Mouse (Mus musculus) C2C12 (cell line): ENCODE measurements around the gene Zswim8. TPM values are rescaled to one million over a fixed set of nuclear protein-coding genes. Genes with fewer than 3 reads are reported as not detected.
"Not testable (repeated sequence)": the region's sequence is repeated elsewhere in the genome, so short reads cannot be mapped to it uniquely, and the experiment has no call there.

Source experiments
- H3K27me3 ChIP-seq: one replicate; pipeline ENCODE4 v1.6.1; 2011; ENCODE audit not compliant: control insufficient read depth, insufficient read depth, insufficient read length
- H3K36me3 ChIP-seq: one replicate; pipeline ENCODE4 v1.6.1; 2011; ENCODE audit not compliant: control insufficient read depth, insufficient read depth
- H3K4me3 ChIP-seq: one replicate; pipeline ENCODE4 v1.5.1; 2011; ENCODE audit warnings: mild to moderate bottlenecking, control low read depth; ENCODE audit not compliant: poor library complexity, insufficient read depth, severe bottlenecking
- H3K79me2 ChIP-seq: one replicate; pipeline ENCODE4 v1.6.1; 2011; ENCODE audit not compliant: control insufficient read depth, insufficient read depth
- H3K79me3 ChIP-seq: one replicate; pipeline ENCODE4 v1.6.1; 2011; ENCODE audit warnings: low read depth, control low read depth
- H3ac ChIP-seq: one replicate; pipeline ENCODE3; 2011; ENCODE audit warnings: low read depth; ENCODE audit not compliant: control insufficient read depth, insufficient read length
- CEBPB ChIP-seq: IDR thresholded peaks from one replicate; pipeline ENCODE4 v1.6.1; 2011; ENCODE audit warnings: low read depth, mild to moderate bottlenecking, control low read depth, moderate library complexity
- CTCF ChIP-seq: IDR thresholded peaks from one replicate; pipeline ENCODE4 v1.5.1; 2011; ENCODE audit not compliant: control insufficient read depth, insufficient read depth, insufficient read length
- FOSL1 ChIP-seq: IDR thresholded peaks from one replicate; pipeline ENCODE4 v1.8.0; 2011; ENCODE audit warnings: mild to moderate bottlenecking, low read length; ENCODE audit not compliant: poor library complexity, insufficient read depth, severe bottlenecking
- MAX ChIP-seq: IDR thresholded peaks from one replicate; pipeline ENCODE4 v1.6.1; 2011; ENCODE audit warnings: mild to moderate bottlenecking, control low read depth
- MYOD1 ChIP-seq: IDR thresholded peaks from one replicate; pipeline ENCODE4 v1.6.1; 2011; ENCODE audit warnings: low read depth; ENCODE audit not compliant: control insufficient read depth, insufficient read length
- MYOG ChIP-seq: IDR thresholded peaks from one replicate; pipeline ENCODE4 v1.6.1; 2011; ENCODE audit not compliant: control insufficient read depth, insufficient read length; ENCODE audit errors: extremely low read depth
- USF1 ChIP-seq: IDR thresholded peaks from one replicate; pipeline ENCODE4 v1.6.1; 2011; ENCODE audit warnings: low read depth, mild to moderate bottlenecking, control low read depth, moderate library complexity
- polyA plus RNA-seq: library from polyadenylated mRNA; unstranded; fragments of >200 nt; fragmentation: generic; extraction: Trizol; gene quantifications from one replicate; pipeline ENCODE4 v1.2.1, GENCODE M21; 2012; ENCODE audit warnings: missing spikeins

Zswim8 gene
- polyA plus RNA-seq, 1 experiment: 74.0 TPM

- peaks cover 58% of the 10 kb centered on the region for H3K79me3 ChIP-seq
- H3K4me3 ChIP-seq: peak overlapping the region; percentile 84
- H3ac ChIP-seq: peak overlapping the region; percentile 66
- TF ChIP-seq FOSL1 (no peak), MAX (no peak), CTCF (no peak), MYOD1 (no peak), CEBPB (no peak), MYOG (no peak), USF1 (no peak)
- peaks cover 28% of the 10 kb centered on the region for H3K36me3 ChIP-seq
- no peaks in the 10 kb centered on the region for H3K27me3 ChIP-seq
- peaks cover 77% of the 10 kb centered on the region for H3K79me2 ChIP-seq
Observed at GRCm38 (mm10) chr14:20702096-20702740, 5.1 kb upstream of the Zswim8 start.

- no peaks in the 10 kb centered on the region for H3K27me3 ChIP-seq
- H3K79me2 ChIP-seq: peaks cover 75% of the 10 kb centered on the region
- H3K79me3 ChIP-seq: peaks cover 58% of the 10 kb centered on the region
- H3ac ChIP-seq: peak within 1 kb of the TSS; percentile 84
- peaks cover 28% of the 10 kb centered on the region for H3K36me3 ChIP-seq
- peak within 1 kb of the TSS; percentile 84 for H3K4me3 ChIP-seq
- TF ChIP-seq MYOD1 (no peak), MAX (peak; percentile 37), USF1 (peak; percentile 42)
Observed at GRCm38 (mm10) chr14:20702741-20703381, 4.5 kb upstream of the Zswim8 start, which contains the start of gene Chchd1. Gene Chchd1, plus strand, starts transcription at chr14:20703006.

GRCm38 (mm10) chr14:20703461-20703860 is 3.9 kb upstream of the Zswim8 start:
- Histone ChIP-seq H3ac (peak overlapping the region; percentile 84), H3K79me3 (peaks cover 58% of the 10 kb centered on the region), H3K36me3 (peaks cover 28% of the 10 kb centered on the region), H3K4me3 (peak overlapping the region; percentile 84), H3K79me2 (peaks cover 75% of the 10 kb centered on the region)
- H3K27me3 ChIP-seq: not testable (repeated sequence)

- peaks cover 43% of the 10 kb centered on the region for H3K36me3 ChIP-seq
- TF ChIP-seq CTCF: no peak
- TF ChIP-seq USF1: peak; percentile 95
- H3K79me2 ChIP-seq: peaks cover 55% of the 10 kb centered on the region
Observed at GRCm38 (mm10) chr14:20708239-20708638, 887 bp downstream of the Zswim8 start.

GRCm38 (mm10) chr14:20713832-20714231 is 6.5 kb downstream of the Zswim8 start:
- Histone ChIP-seq H3K27me3 (no peaks in the 10 kb centered on the region), H3K36me3 (peaks cover 75% of the 10 kb centered on the region), H3K4me3 (no peak overlapping the region), H3ac (no peak overlapping the region), H3K79me3 (peaks cover 18% of the 10 kb centered on the region), H3K79me2 (peaks cover 24% of the 10 kb centered on the region)
- no peak for TF ChIP-seq CEBPB
- TF ChIP-seq MYOD1: no peak
- TF ChIP-seq CTCF: no peak
- no peak for TF ChIP-seq MAX
- no peak for TF ChIP-seq FOSL1
- TF ChIP-seq USF1: no peak
- no peak for TF ChIP-seq MYOG

More at GRCm38 (mm10) chr14:20708239-20708638, 887 bp downstream of the Zswim8 start:
- peak overlapping the region; percentile 89 for H3ac ChIP-seq
- peaks cover 38% of the 10 kb centered on the region for H3K79me3 ChIP-seq
- H3K4me3 ChIP-seq: peak overlapping the region; percentile 89
- H3K27me3 ChIP-seq: no peaks in the 10 kb centered on the region

GRCm38 (mm10) chr14:20718443-20718842 is 11.1 kb downstream of the Zswim8 start:
- Histone ChIP-seq H3K79me2 (no peaks in the 10 kb centered on the region), H3K79me3 (no peaks in the 10 kb centered on the region), H3K36me3 (peaks cover 80% of the 10 kb centered on the region), H3ac (no peak overlapping the region), H3K27me3 (no peaks in the 10 kb centered on the region), H3K4me3 (no peak overlapping the region)
- TF ChIP-seq USF1: no peak
